Mouse (Mus musculus): ENCODE measurements around the gene Uts2b. TPM values are rescaled to one million over a fixed set of nuclear protein-coding genes. Genes with fewer than 3 reads are reported as not detected.
"Not testable (repeated sequence)": the region's sequence is repeated elsewhere in the genome, so short reads cannot be mapped to it uniquely, and the experiment has no call there.

Uts2b gene
- polyA plus RNA-seq, 1 experiment from 2014 or later = 12.7 TPM

- no peak overlapping the region for H3K9ac ChIP-seq
- no peak overlapping the region for H3K27ac ChIP-seq
- no peaks in the 10 kb centered on the region for H3K27me3 ChIP-seq
- no peaks in the 10 kb centered on the region for H3K36me3 ChIP-seq
- H3K4me3 ChIP-seq = no peak overlapping the region
- no peak overlapping the region for H3K4me2 ChIP-seq
- no peak for ATAC-seq (replicated peaks; ENCODE audit: insufficient number of reproducible peaks, insufficient read depth, low FRiP score, low read depth)
- WGBS = 54% methylated on average over 3 of the region's 3 CpGs
- H3K4me1 ChIP-seq (replicated peaks) = no peaks in the 10 kb centered on the region
- H3K9me3 ChIP-seq (replicated peaks) = no peaks in the 10 kb centered on the region
These were observed 4.1 kb upstream of the Uts2b start for GRCm38 (mm10) chr16:27374139-27374538.

- no peaks in the 10 kb centered on the region for H3K9me3 ChIP-seq (replicated peaks)
- H3K4me2 ChIP-seq = no peak overlapping the region
- no peaks in the 10 kb centered on the region for H3K36me3 ChIP-seq
- no peaks in the 10 kb centered on the region for H3K4me1 ChIP-seq (replicated peaks)
- no peaks in the 10 kb centered on the region for H3K27me3 ChIP-seq
- WGBS = 82% methylated on average over 2 of the region's 2 CpGs
- H3K27ac ChIP-seq = no peak overlapping the region
- ATAC-seq (replicated peaks; ENCODE audit: insufficient number of reproducible peaks, insufficient read depth, low FRiP score, low read depth) = no peak
- H3K4me3 ChIP-seq = no peak overlapping the region
- no peak overlapping the region for H3K9ac ChIP-seq
These were observed 661 bp upstream of the Uts2b start for GRCm38 (mm10) chr16:27370700-27371099.

GRCm38 (mm10) chr16:27360059-27360458, 10.0 kb downstream of the Uts2b start:
- Histone ChIP-seq H3K27me3 (no peaks in the 10 kb centered on the region), H3K27ac (no peak overlapping the region), H3K4me3 (no peak overlapping the region), H3K36me3 (no peaks in the 10 kb centered on the region), H3K4me2 (no peak overlapping the region), H3K4me1 (replicated peaks) (no peaks in the 10 kb centered on the region), H3K9me3 (replicated peaks) (no peaks in the 10 kb centered on the region), H3K9ac (no peak overlapping the region)
- WGBS = 98% methylated on average over 1 of the region's 1 CpGs
- no peak for ATAC-seq (replicated peaks; ENCODE audit: insufficient number of reproducible peaks, insufficient read depth, low FRiP score, low read depth)

GRCm38 (mm10) chr16:27354464-27354863, 15.6 kb downstream of the Uts2b start:
- H3K9me3 ChIP-seq (replicated peaks) = no peaks in the 10 kb centered on the region
- no peaks in the 10 kb centered on the region for H3K36me3 ChIP-seq
- no peak overlapping the region for H3K9ac ChIP-seq
- no peak overlapping the region for H3K4me2 ChIP-seq
- 38% methylated on average over 2 of the region's 2 CpGs for WGBS
- H3K4me1 ChIP-seq (replicated peaks) = no peaks in the 10 kb centered on the region
- ATAC-seq (replicated peaks; ENCODE audit: insufficient number of reproducible peaks, insufficient read depth, low FRiP score, low read depth) = no peak
- no peak overlapping the region for H3K27ac ChIP-seq
- no peak overlapping the region for H3K4me3 ChIP-seq
- no peaks in the 10 kb centered on the region for H3K27me3 ChIP-seq

- H3K36me3 ChIP-seq = no peaks in the 10 kb centered on the region
- H3K4me3 ChIP-seq = no peak overlapping the region
- H3K4me2 ChIP-seq = no peak overlapping the region
- no peaks in the 10 kb centered on the region for H3K9me3 ChIP-seq (replicated peaks)
- ATAC-seq (replicated peaks; ENCODE audit: insufficient number of reproducible peaks, insufficient read depth, low FRiP score, low read depth) = no peak
- H3K27me3 ChIP-seq = no peaks in the 10 kb centered on the region
- no peak overlapping the region for H3K9ac ChIP-seq
- WGBS = 83% methylated on average over 7 of the region's 7 CpGs
- H3K4me1 ChIP-seq (replicated peaks) = no peaks in the 10 kb centered on the region
- no peak overlapping the region for H3K27ac ChIP-seq
These were observed 20.0 kb downstream of the Uts2b start for GRCm38 (mm10) chr16:27349878-27350532.

- Histone ChIP-seq H3K9ac (no peak overlapping the region), H3K9me3 (replicated peaks) (no peaks in the 10 kb centered on the region), H3K36me3 (no peaks in the 10 kb centered on the region), H3K4me3 (no peak overlapping the region), H3K27me3 (no peaks in the 10 kb centered on the region), H3K4me1 (replicated peaks) (no peaks in the 10 kb centered on the region), H3K27ac (no peak overlapping the region), H3K4me2 (no peak overlapping the region)
- WGBS = 89% methylated on average over 2 of the region's 2 CpGs
- ATAC-seq (replicated peaks; ENCODE audit: insufficient number of reproducible peaks, insufficient read depth, low FRiP score, low read depth) = no peak
These were observed 20.8 kb downstream of the Uts2b start for GRCm38 (mm10) chr16:27349235-27349634.

- Histone ChIP-seq H3K4me1 (replicated peaks) (no peaks in the 10 kb centered on the region), H3K9me3 (replicated peaks) (no peaks in the 10 kb centered on the region), H3K9ac (no peak overlapping the region), H3K27ac (no peak overlapping the region), H3K36me3 (no peaks in the 10 kb centered on the region), H3K4me3 (no peak overlapping the region), H3K27me3 (no peaks in the 10 kb centered on the region), H3K4me2 (no peak overlapping the region)
- WGBS = 69% methylated on average over 1 of the region's 1 CpGs
- ATAC-seq (replicated peaks; ENCODE audit: insufficient number of reproducible peaks, insufficient read depth, low FRiP score, low read depth) = no peak
These were observed 21.7 kb downstream of the Uts2b start for GRCm38 (mm10) chr16:27348359-27348758.

GRCm38 (mm10) chr16:27347521-27347920, 22.5 kb downstream of the Uts2b start:
- Histone ChIP-seq H3K9ac (no peak overlapping the region), H3K4me1 (replicated peaks) (no peaks in the 10 kb centered on the region), H3K27ac (no peak overlapping the region), H3K9me3 (replicated peaks) (no peaks in the 10 kb centered on the region), H3K4me3 (no peak overlapping the region), H3K27me3 (no peaks in the 10 kb centered on the region), H3K4me2 (no peak overlapping the region), H3K36me3 (no peaks in the 10 kb centered on the region)
- no peak for ATAC-seq (replicated peaks; ENCODE audit: insufficient number of reproducible peaks, insufficient read depth, low FRiP score, low read depth)
- WGBS = 63% methylated on average over 3 of the region's 3 CpGs

GRCm38 (mm10) chr16:27326463-27326862, 43.6 kb downstream of the Uts2b start:
- no peak overlapping the region for H3K27ac ChIP-seq
- no peak for ATAC-seq (replicated peaks; ENCODE audit: insufficient number of reproducible peaks, insufficient read depth, low FRiP score, low read depth)
- no peaks in the 10 kb centered on the region for H3K4me1 ChIP-seq (replicated peaks)
- H3K4me3 ChIP-seq = no peak overlapping the region
- no peaks in the 10 kb centered on the region for H3K9me3 ChIP-seq (replicated peaks)
- H3K36me3 ChIP-seq = no peaks in the 10 kb centered on the region
- no peaks in the 10 kb centered on the region for H3K27me3 ChIP-seq
- 84% methylated on average over 2 of the region's 2 CpGs for WGBS
- H3K9ac ChIP-seq = no peak overlapping the region
- no peak overlapping the region for H3K4me2 ChIP-seq

- no peak overlapping the region for H3K4me3 ChIP-seq
- ATAC-seq (replicated peaks; ENCODE audit: insufficient number of reproducible peaks, insufficient read depth, low FRiP score, low read depth) = no peak
- H3K4me2 ChIP-seq = no peak overlapping the region
- no peaks in the 10 kb centered on the region for H3K9me3 ChIP-seq (replicated peaks)
- no peaks in the 10 kb centered on the region for H3K36me3 ChIP-seq
- no peak overlapping the region for H3K27ac ChIP-seq
- H3K4me1 ChIP-seq (replicated peaks) = no peaks in the 10 kb centered on the region
- H3K27me3 ChIP-seq = no peaks in the 10 kb centered on the region
- H3K9ac ChIP-seq = no peak overlapping the region
These were observed 48.0 kb downstream of the Uts2b start for GRCm38 (mm10) chr16:27322047-27322446.

- Histone ChIP-seq H3K27ac (no peak overlapping the region), H3K9ac (no peak overlapping the region), H3K4me1 (replicated peaks) (no peaks in the 10 kb centered on the region), H3K36me3 (no peaks in the 10 kb centered on the region), H3K4me3 (no peak overlapping the region), H3K27me3 (no peaks in the 10 kb centered on the region), H3K4me2 (no peak overlapping the region), H3K9me3 (replicated peaks) (no peaks in the 10 kb centered on the region)
- no peak for ATAC-seq (replicated peaks; ENCODE audit: insufficient number of reproducible peaks, insufficient read depth, low FRiP score, low read depth)
- 80% methylated on average over 1 of the region's 1 CpGs for WGBS
These were observed 50.9 kb downstream of the Uts2b start for GRCm38 (mm10) chr16:27319099-27319498.

- H3K36me3 ChIP-seq; H3K9ac ChIP-seq; H3K4me3 ChIP-seq; ATAC-seq (replicated peaks; ENCODE audit: insufficient number of reproducible peaks, insufficient read depth, low FRiP score, low read depth); H3K9me3 ChIP-seq (replicated peaks); H3K27ac ChIP-seq; H3K4me2 ChIP-seq; H3K27me3 ChIP-seq; H3K4me1 ChIP-seq (replicated peaks): not testable (repeated sequence)
- WGBS = 58% methylated on average over 4 of the region's 4 CpGs
These were observed 62.9 kb downstream of the Uts2b start, which contains the start of gene Ostn for GRCm38 (mm10) chr16:27307189-27307588. TSS of gene Ostn (plus strand) at chr16:27307489.

Measured in heart, embryonic 15.5 days (tissue).